Mouse (Mus musculus) heart, embryonic 11.5 days (tissue): ENCODE data around the gene Ppara. TPM values are rescaled to one million over a fixed set of nuclear protein-coding genes. Genes with fewer than 3 reads are reported as not detected.

ENCODE experiments used
- ATAC-seq: fragments of 200-750 bp; cut with Nextera tagmentation; replicated peaks from 2 replicates; pipeline ENCODE4 v1.8.0; 2017; ENCODE audit warnings: moderate library complexity; ENCODE audit not compliant: insufficient number of reproducible peaks, low FRiP score, low TSS enrichment
- H3K27ac ChIP-seq: fragments of 300-500 bp; sonication (generic); 2 replicates; pipeline ENCODE4 v1.5.1; 2014; ENCODE audit warnings: mild to moderate bottlenecking, low read depth, low read length
- H3K27me3 ChIP-seq: fragments of 300-500 bp; sonication (generic); 2 replicates; pipeline ENCODE4 v1.6.1; 2014; ENCODE audit warnings: mild to moderate bottlenecking, low read length, mixed read lengths; ENCODE audit not compliant: control insufficient read depth, insufficient read depth
- H3K36me3 ChIP-seq: fragments of 300-500 bp; sonication (generic); 2 replicates; pipeline ENCODE4 v1.6.1; 2014; ENCODE audit warnings: mild to moderate bottlenecking, low read length, moderate library complexity, mixed read lengths; ENCODE audit not compliant: control insufficient read depth, insufficient read depth
- H3K4me1 ChIP-seq: fragments of 300-500 bp; sonication (generic); 2 replicates; pipeline ENCODE4 v1.6.1; 2014; ENCODE audit warnings: low read length; ENCODE audit not compliant: control insufficient read depth, insufficient read depth
- H3K4me2 ChIP-seq: fragments of 300-500 bp; sonication (generic); 2 replicates; pipeline ENCODE4 v1.6.1; 2014; ENCODE audit warnings: mild to moderate bottlenecking, moderate library complexity
- H3K4me3 ChIP-seq: fragments of 300-500 bp; sonication (generic); 2 replicates; pipeline ENCODE4 v1.5.1; 2014; ENCODE audit warnings: low read depth, low read length
- H3K9ac ChIP-seq: fragments of 300-500 bp; sonication (generic); 2 replicates; pipeline ENCODE4 v1.6.1; 2014; ENCODE audit warnings: mild to moderate bottlenecking, low read depth, low read length, moderate library complexity
- H3K9me3 ChIP-seq: fragments of 300-500 bp; sonication (generic); replicated peaks from 2 replicates; pipeline ENCODE4 v1.6.1; 2016; ENCODE audit warnings: low read length; ENCODE audit not compliant: control insufficient read depth
- WGBS: fragments of 180-500 bp; shearing (Covaris S2); extraction: QIAGEN DNeasy Blood & Tissue Kit; methylation state at CpG from one replicate; pipeline ENCODE4 v1.1.7; 2014; ENCODE audit not compliant: insufficient replicate concordance; 5-methylcytosine and 5-hydroxymethylcytosine counted together
- polyA plus RNA-seq: library from polyadenylated mRNA; unstranded; fragments of >200 nt; fragmentation: Nextera tagmentation; extraction: Ambion mirVana; gene quantifications from 2 replicates; pipeline ENCODE4 v1.2.1, GENCODE M21; 2014

Ppara gene
- polyA plus RNA-seq, 1 experiment from 2014 or later: 2.8 TPM

DNA sequence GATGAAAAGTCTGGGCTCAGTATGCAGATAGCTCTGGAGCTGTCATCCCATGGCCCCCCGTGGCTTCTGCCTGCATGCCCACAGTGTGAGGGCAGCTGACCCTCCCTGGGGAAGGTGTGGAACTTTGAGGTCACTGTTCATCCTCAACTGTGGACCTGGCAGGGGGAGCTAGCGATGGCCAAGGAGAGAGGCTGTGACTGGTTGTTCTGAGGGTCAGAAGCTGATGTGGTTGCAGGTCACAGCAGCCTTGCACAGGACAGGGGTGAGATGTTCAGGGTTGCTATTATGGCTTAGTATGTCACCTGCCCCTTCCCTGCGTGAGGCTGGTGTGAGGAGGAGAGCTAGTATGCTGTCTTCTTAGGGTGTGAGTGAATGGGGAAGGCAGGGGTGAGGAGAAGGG, 13.7 kb downstream of the Ppara start:
- no peak for ATAC-seq
- no peaks in the 10 kb centered on the region for H3K9me3 ChIP-seq
- no peak overlapping the region for H3K4me2 ChIP-seq

DNA sequence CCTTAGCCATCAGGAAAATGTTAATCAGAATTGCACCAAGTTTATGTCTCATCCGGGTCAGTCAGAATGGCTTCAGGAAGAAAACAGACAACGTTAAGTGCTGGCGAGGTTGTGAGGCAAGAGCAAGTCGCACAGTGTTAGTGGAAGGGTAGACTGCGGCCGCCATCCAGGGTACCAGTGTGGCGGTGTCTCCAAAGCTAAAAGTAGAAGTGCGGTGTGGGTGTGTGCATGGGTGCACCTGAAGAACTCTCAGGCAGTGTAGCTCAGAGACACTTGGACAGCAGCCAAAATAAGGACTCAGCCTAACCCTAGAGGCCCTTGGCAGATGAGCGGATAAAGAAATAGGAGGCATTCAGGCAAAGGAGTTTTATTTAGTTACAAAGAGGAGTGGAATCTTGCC, 14.4 kb downstream of the Ppara start:
- Histone ChIP-seq H3K27ac (no peak overlapping the region), H3K9ac (no peak overlapping the region), H3K9me3 (no peaks in the 10 kb centered on the region), H3K36me3 (no peaks in the 10 kb centered on the region), H3K4me3 (no peak overlapping the region), H3K4me2 (no peak overlapping the region), H3K4me1 (no peaks in the 10 kb centered on the region), H3K27me3 (peaks cover 6% of the 10 kb centered on the region; the same call in 1 of the 2 replicates)
- ATAC-seq: no peak
- WGBS: 88% methylated on average over 9 of the region's 9 CpGs

More for the DNA sequence above, 13.7 kb downstream of the Ppara start:
- Histone ChIP-seq H3K36me3 (no peaks in the 10 kb centered on the region), H3K27ac (no peak overlapping the region), H3K27me3 (peaks cover 6% of the 10 kb centered on the region; the same call in 1 of the 2 replicates), H3K4me1 (no peaks in the 10 kb centered on the region), H3K4me3 (no peak overlapping the region), H3K9ac (no peak overlapping the region)
- 67% methylated on average over 3 of the region's 3 CpGs for WGBS

DNA sequence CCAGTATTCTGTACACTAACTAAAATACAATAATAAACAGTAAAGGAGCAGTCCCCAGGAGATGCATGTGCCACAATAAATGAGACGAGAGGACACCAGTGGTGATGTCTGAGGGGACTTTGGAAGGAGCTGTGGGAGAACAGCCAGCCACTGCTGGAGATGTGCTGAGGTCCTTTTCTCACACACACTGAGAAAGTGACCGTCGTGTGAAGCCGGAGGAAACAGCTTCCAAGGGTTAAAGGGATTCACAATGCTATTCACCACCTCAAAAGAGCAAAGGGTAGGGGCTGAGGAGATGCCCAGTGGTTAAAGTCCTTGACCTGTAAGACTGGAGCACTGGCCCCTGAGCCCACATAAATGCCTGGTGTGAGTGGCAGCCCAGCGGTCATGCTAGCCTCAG, 15.3 kb downstream of the Ppara start:
- ATAC-seq: no peak
- no peak overlapping the region for H3K9ac ChIP-seq
- no peaks in the 10 kb centered on the region for H3K9me3 ChIP-seq
- H3K4me3 ChIP-seq: no peak overlapping the region
- no peaks in the 10 kb centered on the region for H3K36me3 ChIP-seq
- no peak overlapping the region for H3K27ac ChIP-seq
- 76% methylated on average over 5 of the region's 5 CpGs for WGBS
- no peak overlapping the region for H3K4me2 ChIP-seq
- no peaks in the 10 kb centered on the region for H3K4me1 ChIP-seq
- peaks cover 3% of the 10 kb centered on the region; the same call in 1 of the 2 replicates for H3K27me3 ChIP-seq

DNA sequence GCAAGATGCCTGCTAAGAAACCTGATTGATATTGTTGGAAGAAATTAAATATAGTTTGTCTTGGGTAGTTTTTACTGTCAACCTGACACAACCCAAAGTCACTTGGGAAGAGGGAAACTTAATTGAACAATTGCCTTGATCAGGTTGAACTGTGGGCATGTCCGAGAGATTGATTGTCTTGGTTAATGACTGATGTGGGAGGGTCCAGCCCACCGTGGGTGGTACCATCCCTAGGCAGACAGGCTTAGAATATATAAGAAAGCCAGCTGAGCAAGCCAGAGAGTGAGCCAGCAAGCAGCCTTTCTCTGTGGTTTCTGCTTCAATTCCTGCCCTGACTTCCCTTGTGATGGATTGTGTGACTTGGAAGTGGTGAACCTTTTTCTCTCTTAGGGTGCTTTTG, 17.9 kb downstream of the Ppara start:
- WGBS: 75% methylated on average over 2 of the region's 2 CpGs
- Histone ChIP-seq H3K4me3 (no peak overlapping the region), H3K36me3 (no peaks in the 10 kb centered on the region), H3K4me2 (no peak overlapping the region), H3K27ac (no peak overlapping the region), H3K9me3 (peaks cover 3% of the 10 kb centered on the region; the same call in 1 of the 2 replicates), H3K9ac (no peak overlapping the region), H3K27me3 (0 out of 2 replicates have a peak, but pooled peaks cover 3% of the 10 kb centered on the region), H3K4me1 (no peaks in the 10 kb centered on the region)
- no peak for ATAC-seq

DNA sequence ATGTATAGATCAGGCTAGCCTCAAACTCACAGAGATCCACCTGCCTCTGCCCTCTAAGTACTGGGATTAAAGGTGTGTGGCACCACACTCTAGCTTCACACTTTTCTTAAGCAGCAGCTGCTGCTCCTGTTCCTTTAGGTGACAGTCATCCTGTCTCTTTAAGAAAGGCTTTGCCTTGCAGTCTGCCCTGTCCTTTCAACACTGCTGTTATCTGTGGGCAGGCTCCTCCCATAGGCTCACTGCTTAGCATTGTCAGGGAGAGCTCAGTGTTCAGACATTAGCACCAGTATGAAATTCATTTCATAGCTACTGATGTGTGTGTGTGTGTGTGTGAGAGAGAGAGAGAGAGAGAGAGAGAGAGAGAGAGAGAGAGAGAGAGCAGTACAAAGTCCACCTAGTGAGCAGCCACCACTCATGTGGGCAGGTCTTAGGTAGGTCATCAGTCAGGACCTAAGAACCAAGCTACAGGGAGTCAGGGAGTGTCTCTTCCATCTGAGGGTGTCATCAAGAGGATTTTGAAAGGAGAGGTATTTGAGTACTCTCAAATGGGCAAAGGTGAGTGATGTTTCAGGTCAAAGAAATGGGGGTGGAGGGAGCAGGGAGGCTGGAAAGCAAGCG, 19.4 kb downstream of the Ppara start:
- Histone ChIP-seq H3K4me1 (no peaks in the 10 kb centered on the region), H3K4me3 (no peak overlapping the region), H3K4me2 (no peak overlapping the region), H3K27ac (no peak overlapping the region), H3K9ac (no peak overlapping the region), H3K27me3 (0 out of 2 replicates have a peak, but pooled peaks cover 3% of the 10 kb centered on the region), H3K9me3 (peaks cover 3% of the 10 kb centered on the region; the same call in 1 of the 2 replicates), H3K36me3 (no peaks in the 10 kb centered on the region)
- no peak for ATAC-seq
- WGBS: 73% methylated on average over 1 of the region's 1 CpGs

DNA sequence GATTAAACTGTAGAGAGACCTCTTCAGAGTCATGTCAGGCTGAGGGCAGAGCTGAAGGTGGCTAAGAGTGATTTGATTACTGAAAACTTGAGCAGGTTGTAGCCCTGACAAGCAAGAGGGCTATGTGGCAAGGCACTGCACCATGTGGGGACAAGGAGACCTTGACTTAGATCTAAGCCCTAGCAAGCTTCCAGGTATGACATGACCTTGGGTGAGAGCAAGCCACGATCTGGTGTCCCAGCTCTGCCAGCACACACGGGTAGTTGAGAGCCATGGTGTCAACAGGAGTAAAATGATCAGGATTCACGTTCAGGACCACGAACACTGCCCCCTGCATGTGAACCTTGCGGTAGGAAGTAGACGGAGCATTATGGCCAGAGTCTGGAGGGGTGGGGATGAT, 20.4 kb downstream of the Ppara start:
- WGBS: 72% methylated on average over 6 of the region's 6 CpGs
- no peaks in the 10 kb centered on the region for H3K36me3 ChIP-seq
- no peak overlapping the region for H3K4me2 ChIP-seq
- no peaks in the 10 kb centered on the region for H3K4me1 ChIP-seq
- H3K4me3 ChIP-seq: no peak overlapping the region
- ATAC-seq: no peak
- no peak overlapping the region for H3K27ac ChIP-seq
- H3K27me3 ChIP-seq: 0 out of 2 replicates have a peak, but pooled peaks cover 2% of the 10 kb centered on the region
- no peak overlapping the region for H3K9ac ChIP-seq
- peaks cover 3% of the 10 kb centered on the region; the same call in 1 of the 2 replicates for H3K9me3 ChIP-seq

DNA sequence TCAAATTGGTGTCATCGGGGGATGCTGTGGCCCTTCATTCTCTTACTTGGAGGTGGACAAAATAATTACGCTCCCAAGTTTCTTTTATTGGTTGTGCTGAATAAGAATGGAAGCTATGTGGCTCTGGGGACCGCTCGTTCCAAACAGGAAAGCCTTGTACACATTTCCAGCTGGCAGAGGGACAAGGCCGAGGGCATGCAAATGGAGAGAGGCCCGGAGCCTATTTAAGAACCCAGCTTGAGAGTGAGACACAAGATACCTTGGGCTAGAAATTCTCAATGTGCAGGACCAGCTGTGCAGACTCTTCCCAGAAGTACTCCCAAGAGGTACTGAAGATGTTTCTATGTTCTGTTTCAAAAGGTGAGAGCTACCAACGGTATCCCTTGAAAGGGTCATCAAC, 21.8 kb downstream of the Ppara start:
- H3K4me3 ChIP-seq: no peak overlapping the region
- peaks cover 3% of the 10 kb centered on the region; the same call in 1 of the 2 replicates for H3K9me3 ChIP-seq
- H3K36me3 ChIP-seq: no peaks in the 10 kb centered on the region
- no peak overlapping the region for H3K4me2 ChIP-seq
- no peaks in the 10 kb centered on the region for H3K4me1 ChIP-seq
- no peak for ATAC-seq
- 83% methylated on average over 7 of the region's 7 CpGs for WGBS
- H3K27me3 ChIP-seq: no peaks in the 10 kb centered on the region
- H3K9ac ChIP-seq: no peak overlapping the region
- no peak overlapping the region for H3K27ac ChIP-seq

DNA sequence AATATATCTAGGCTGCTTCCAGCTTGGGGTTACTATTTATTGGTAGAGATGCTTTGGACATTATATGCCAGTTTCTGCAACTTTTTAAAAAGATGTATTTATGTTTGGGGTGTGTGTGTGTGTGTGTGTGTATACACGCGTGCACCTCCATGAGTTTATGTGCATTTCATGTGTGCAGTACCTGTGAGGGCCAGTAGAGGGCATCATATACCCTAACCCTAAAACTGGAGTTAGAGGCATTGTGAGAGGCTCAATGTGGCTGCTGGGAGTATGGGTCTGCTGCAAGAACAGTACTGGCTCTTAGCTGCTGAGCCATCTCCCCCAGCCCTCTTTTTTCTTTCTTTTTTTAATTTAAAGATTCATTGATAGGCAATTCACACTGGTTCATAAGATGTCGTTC, 23.0 kb downstream of the Ppara start:
- 84% methylated on average over 3 of the region's 3 CpGs for WGBS
- H3K4me3 ChIP-seq: no peak overlapping the region
- no peaks in the 10 kb centered on the region for H3K4me1 ChIP-seq
- H3K9me3 ChIP-seq: peaks cover 3% of the 10 kb centered on the region; the same call in 1 of the 2 replicates
- H3K4me2 ChIP-seq: no peak overlapping the region
- H3K9ac ChIP-seq: no peak overlapping the region
- no peaks in the 10 kb centered on the region for H3K27me3 ChIP-seq
- H3K27ac ChIP-seq: no peak overlapping the region
- no peaks in the 10 kb centered on the region for H3K36me3 ChIP-seq
- no peak for ATAC-seq

DNA sequence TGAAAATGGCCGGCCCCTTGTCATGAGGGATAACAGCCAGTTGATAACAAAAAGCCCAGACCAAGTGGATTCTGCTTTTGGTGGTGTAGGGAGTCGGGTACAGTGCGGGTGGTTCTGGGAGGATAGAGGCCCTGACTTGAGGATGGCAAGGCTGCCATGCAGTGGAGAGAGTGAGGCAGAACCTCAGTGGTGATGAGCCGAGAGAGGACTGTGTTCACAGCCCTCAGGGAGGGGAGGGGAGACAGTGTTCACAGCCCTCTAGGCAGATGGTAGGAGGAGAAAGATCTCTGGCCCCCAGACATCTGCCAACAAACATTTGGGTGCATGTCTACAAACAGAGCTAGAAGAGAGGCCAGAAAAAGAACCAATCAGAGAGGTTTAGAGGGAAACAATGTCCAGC, 28.0 kb downstream of the Ppara start:
- Histone ChIP-seq H3K4me1 (no peaks in the 10 kb centered on the region), H3K9me3 (no peaks in the 10 kb centered on the region), H3K27me3 (no peaks in the 10 kb centered on the region), H3K27ac (no peak overlapping the region), H3K4me3 (no peak overlapping the region), H3K36me3 (no peaks in the 10 kb centered on the region), H3K4me2 (no peak overlapping the region), H3K9ac (no peak overlapping the region)
- 65% methylated on average over 4 of the region's 4 CpGs for WGBS
- no peak for ATAC-seq
